Comparison of ENCODE assay signal across 11 mouse cellular contexts in the genomic region with DNA sequence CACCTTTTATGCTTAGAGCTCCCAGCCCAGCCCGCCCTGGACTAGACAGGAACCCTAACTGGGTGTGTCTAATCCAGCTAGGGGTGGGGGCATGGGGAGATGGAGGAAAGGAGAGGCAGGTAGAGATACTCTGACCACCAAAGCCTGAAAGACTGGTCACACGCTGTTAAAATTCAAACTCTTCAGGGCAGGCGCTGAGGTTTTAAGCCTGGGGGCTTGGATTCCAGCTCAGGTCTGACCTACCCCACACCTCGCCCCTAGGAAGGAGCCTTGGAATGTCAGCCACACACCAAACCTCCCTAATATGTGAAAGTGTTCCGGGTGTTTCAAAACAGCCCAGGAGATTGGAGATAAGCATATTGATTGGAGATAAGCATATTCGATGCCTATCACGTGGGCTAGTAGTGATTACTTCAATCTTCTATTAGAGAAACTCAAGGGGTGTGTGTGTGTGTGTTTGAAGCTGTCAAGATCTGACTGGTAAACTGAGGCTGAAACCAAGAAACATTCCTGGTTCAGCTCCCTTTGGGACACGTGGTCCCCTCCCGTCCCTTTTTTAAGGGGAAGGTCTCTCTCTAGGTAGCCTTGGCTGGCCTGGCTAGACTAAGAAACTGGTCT. TPM values are rescaled to one million over a fixed set of nuclear protein-coding genes. Genes with fewer than 3 reads are reported as not detected.
DNase-seq lines count a peak whose midpoint lies in the region; ATAC-seq and TF ChIP-seq lines count a peak whose summit lies in the region.
"Had no signal": no experiment of that assay in that cellular context is flagged by ENCODE, and none has a peak within 500 bp of the region (broad histone marks: within the 10 kb centered on the region; RNA-seq: fewer than 3 reads in every experiment).

No protein-coding gene starts in this region.

- H3K4me1 ChIP-seq in heart, embryonic 11.5 days (ENCODE audit: control insufficient read depth, insufficient read depth, low read length): peaks cover 58% of the 10 kb centered on the region
- peaks cover 56% of the 10 kb centered on the region for H3K4me1 ChIP-seq in lung, postnatal 0 days (ENCODE audit: insufficient read depth, low read depth, low read length)
- H3K4me1 ChIP-seq in limb, embryonic 12.5 days (replicated peaks): peaks cover 80% of the 10 kb centered on the region
- H3K4me1 ChIP-seq in stomach, embryonic 16.5 days (ENCODE audit: control insufficient read depth, insufficient read depth, low read length): peaks cover 75% of the 10 kb centered on the region

- TF ChIP-seq EP300 in lung, postnatal 0 days (IDR thresholded peaks at IDR 0.05): no peak

- H3K9ac ChIP-seq in heart, embryonic 11.5 days (ENCODE audit: low read depth, low read length): peak overlapping the region; percentile 34; the same call in 1 of the 2 replicates
- H3K9ac ChIP-seq in lung, postnatal 0 days (replicated peaks; ENCODE audit: low read depth): 0 out of 2 replicates have a peak overlapping the region, but pooled peaks have one; percentile 3
- H3K9ac ChIP-seq in limb, embryonic 12.5 days (replicated peaks): no peak overlapping the region
- H3K9ac ChIP-seq in stomach, embryonic 16.5 days (ENCODE audit: low read length): peak overlapping the region; percentile 63
- H3K9ac ChIP-seq: hindbrain, embryonic 14.5 days had no signal

- H3K4me2 ChIP-seq in heart, embryonic 11.5 days: peak overlapping the region; percentile 2
- peak overlapping the region; percentile 2; the same call in 1 of the 2 replicates for H3K4me2 ChIP-seq in lung, postnatal 0 days (replicated peaks; ENCODE audit: low read depth, low read length)
- peak overlapping the region; percentile 28; the same call in 1 of the 2 replicates for H3K4me2 ChIP-seq in limb, embryonic 12.5 days
- peak overlapping the region; percentile 43 for H3K4me2 ChIP-seq in stomach, embryonic 16.5 days (ENCODE audit: low read depth, low read length)
- H3K4me2 ChIP-seq: hindbrain, embryonic 14.5 days had no signal

- no peak for TF ChIP-seq CTCF in lung, postnatal 0 days (IDR thresholded peaks at IDR 0.05)

- WGBS in heart, embryonic 11.5 days (ENCODE audit: insufficient replicate concordance): 67% methylated on average over 9 of the region's 9 CpGs
- 64% methylated on average over 9 of the region's 9 CpGs for WGBS in lung, postnatal 0 days
- WGBS in limb, embryonic 12.5 days: 75% methylated on average over 9 of the region's 9 CpGs
- 54% methylated on average over 9 of the region's 9 CpGs for WGBS in stomach, embryonic 16.5 days

- no peaks in the 10 kb centered on the region for H3K27me3 ChIP-seq in heart, embryonic 11.5 days (ENCODE audit: control insufficient read depth, insufficient read depth, low read length)
- no peaks in the 10 kb centered on the region for H3K27me3 ChIP-seq in lung, postnatal 0 days (replicated peaks; ENCODE audit: insufficient read depth, low read length)
- H3K27me3 ChIP-seq in limb, embryonic 12.5 days: peaks cover 27% of the 10 kb centered on the region
- H3K27me3 ChIP-seq in stomach, embryonic 16.5 days (ENCODE audit: control insufficient read depth, insufficient read depth, low read length): no peaks in the 10 kb centered on the region

- ATAC-seq in heart, embryonic 11.5 days (replicated peaks; ENCODE audit: insufficient number of reproducible peaks, low FRiP score, low TSS enrichment): no peak
- ATAC-seq in lung, postnatal 0 days: no peak
- no peak for ATAC-seq in limb, embryonic 12.5 days (ENCODE audit: insufficient number of reproducible peaks, insufficient read depth, low FRiP score, low TSS enrichment, low read depth)
- ATAC-seq in stomach, embryonic 16.5 days (ENCODE audit: insufficient read depth, low FRiP score): no peak

- H3K27ac ChIP-seq in heart, embryonic 11.5 days (ENCODE audit: low read depth, low read length): peak overlapping the region; percentile 30
- peak overlapping the region; percentile 81 for H3K27ac ChIP-seq in lung, postnatal 0 days (ENCODE audit: low read length)
- H3K27ac ChIP-seq in limb, embryonic 12.5 days: peak overlapping the region; percentile 56; the same call in 1 of the 2 replicates
- H3K27ac ChIP-seq in stomach, embryonic 16.5 days (ENCODE audit: low read length): peak overlapping the region; percentile 90
- H3K27ac ChIP-seq: hindbrain, embryonic 14.5 days had no signal

- no peak overlapping the region for H3K4me3 ChIP-seq in heart, embryonic 11.5 days (ENCODE audit: low read depth, low read length)
- H3K4me3 ChIP-seq in lung, postnatal 0 days (ENCODE audit: low read depth, low read length): no peak overlapping the region
- no peak overlapping the region for H3K4me3 ChIP-seq in limb, embryonic 12.5 days (replicated peaks)
- peak overlapping the region; percentile 14 for H3K4me3 ChIP-seq in stomach, embryonic 16.5 days (replicated peaks; ENCODE audit: low read length)

- H3K36me3 ChIP-seq in heart, embryonic 11.5 days (ENCODE audit: control insufficient read depth, insufficient read depth, low read length): peaks cover 8% of the 10 kb centered on the region
- H3K36me3 ChIP-seq in lung, postnatal 0 days (ENCODE audit: insufficient read depth, low read length): 0 out of 2 replicates have a peak, but pooled peaks cover 6% of the 10 kb centered on the region
- H3K36me3 ChIP-seq in limb, embryonic 12.5 days: peaks cover 12% of the 10 kb centered on the region; the same call in 1 of the 2 replicates
- H3K36me3 ChIP-seq in stomach, embryonic 16.5 days (ENCODE audit: control insufficient read depth, insufficient read depth, low read length): peaks cover 6% of the 10 kb centered on the region; the same call in 1 of the 2 replicates

- intact Hi-C loops in heart, postnatal 36 days (cut with DNase I): no loop called here

- no peaks in the 10 kb centered on the region for H3K9me3 ChIP-seq in heart, embryonic 11.5 days (replicated peaks; ENCODE audit: control insufficient read depth, low read length)
- H3K9me3 ChIP-seq in lung, postnatal 0 days (ENCODE audit: low read length): no peaks in the 10 kb centered on the region
- no peaks in the 10 kb centered on the region for H3K9me3 ChIP-seq in limb, embryonic 12.5 days
- no peaks in the 10 kb centered on the region for H3K9me3 ChIP-seq in stomach, embryonic 16.5 days (replicated peaks; ENCODE audit: control insufficient read depth, low read length)

- no peak for DNase-seq in heart, postnatal 36 days
- DNase-seq in lung, postnatal 0 days (ENCODE audit: low spot score): no peak
- no peak for DNase-seq in lung, postnatal 10 days
- no peak for DNase-seq in ovary, adult 18-20 months (ENCODE audit: low spot score)
- DNase-seq in spleen, adult 18-20 months: no peak
- DNase-seq: layer of hippocampus, postnatal 36 days had no signal

RNA-seq across cellular contexts. Expression of a gene that starts 10.3 kb away (rescaled TPM):
- 33.9 and 34.6 TPM in 2 replicates for polyA plus RNA-seq in heart, embryonic 11.5 days (2014; fragmentation: Nextera tagmentation; extraction: Ambion mirVana)
- total RNA-seq in heart, postnatal 36 days (2021): 10 to 100 TPM; 20.6 to 20.7 TPM
- 217 and 289 TPM in 2 replicates for polyA plus RNA-seq in lung, postnatal 0 days (2015; fragmentation: Nextera tagmentation; extraction: Ambion mirVana)
- 34.3 and 36.5 TPM in 2 replicates for polyA plus RNA-seq in limb, embryonic 12.5 days (2016; fragmentation: Nextera tagmentation; extraction: Ambion mirVana)
- 150 and 173 TPM in 2 replicates for polyA plus RNA-seq in stomach, embryonic 16.5 days (2015; fragmentation: Nextera tagmentation; extraction: Ambion mirVana)

RNA-seq across cellular contexts. Expression of a gene that starts 23.4 kb away (rescaled TPM):
- polyA plus RNA-seq in heart, embryonic 11.5 days (2014; fragmentation: Nextera tagmentation; extraction: Ambion mirVana): 37.0 and 42.3 TPM in 2 replicates
- 10 to 100 TPM; 23.0 to 24.6 TPM for total RNA-seq in heart, postnatal 36 days (2021)
- polyA plus RNA-seq in lung, postnatal 0 days (2015; fragmentation: Nextera tagmentation; extraction: Ambion mirVana): 63.5 and 66.2 TPM in 2 replicates
- 55.2 and 59.2 TPM in 2 replicates for polyA plus RNA-seq in limb, embryonic 12.5 days (2016; fragmentation: Nextera tagmentation; extraction: Ambion mirVana)
- polyA plus RNA-seq in stomach, embryonic 16.5 days (2015; fragmentation: Nextera tagmentation; extraction: Ambion mirVana): 48.1 and 49.4 TPM in 2 replicates

RNA-seq across cellular contexts. Expression of a gene that starts 27.4 kb away (rescaled TPM):
- 4.8 and 8.4 TPM in 2 replicates for polyA plus RNA-seq in heart, embryonic 11.5 days (2014; fragmentation: Nextera tagmentation; extraction: Ambion mirVana)
- total RNA-seq in heart, postnatal 36 days (2021): 1 to 10 TPM; 7.6 to 7.7 TPM
- 23.5 and 32.9 TPM in 2 replicates for polyA plus RNA-seq in lung, postnatal 0 days (2015; fragmentation: Nextera tagmentation; extraction: Ambion mirVana)
- polyA plus RNA-seq in limb, embryonic 12.5 days (2016; fragmentation: Nextera tagmentation; extraction: Ambion mirVana): 2.3 and 3.4 TPM in 2 replicates
- polyA plus RNA-seq in stomach, embryonic 16.5 days (2015; fragmentation: Nextera tagmentation; extraction: Ambion mirVana): 17.2 and 19.2 TPM in 2 replicates
- total RNA-seq: megakaryocyte-erythroid progenitor cell, adult 5-6 weeks had no signal

RNA-seq across cellular contexts. Expression of a gene that starts 28.4 kb away (rescaled TPM):
- polyA plus RNA-seq in heart, embryonic 11.5 days (2014; fragmentation: Nextera tagmentation; extraction: Ambion mirVana): 0.34 and 0.77 TPM in 2 replicates
- total RNA-seq in heart, postnatal 36 days (2021): under 1 TPM; 0.51 to 0.75 TPM
- polyA plus RNA-seq in lung, postnatal 0 days (2015; fragmentation: Nextera tagmentation; extraction: Ambion mirVana): 71.4 and 81.2 TPM in 2 replicates
- 50.5 and 78.0 TPM in 2 replicates for polyA plus RNA-seq in limb, embryonic 12.5 days (2016; fragmentation: Nextera tagmentation; extraction: Ambion mirVana)
- 6.4 and 8.9 TPM in 2 replicates for polyA plus RNA-seq in stomach, embryonic 16.5 days (2015; fragmentation: Nextera tagmentation; extraction: Ambion mirVana)

RNA-seq across cellular contexts. Expression of a gene that starts 30.4 kb away (rescaled TPM):
- polyA plus RNA-seq in heart, embryonic 11.5 days (2014; fragmentation: Nextera tagmentation; extraction: Ambion mirVana): 0.06 and 0.19 TPM in 2 replicates
- not detected for total RNA-seq in heart, postnatal 36 days (2021)
- 29.7 and 42.6 TPM in 2 replicates for polyA plus RNA-seq in lung, postnatal 0 days (2015; fragmentation: Nextera tagmentation; extraction: Ambion mirVana)
- 0.40 and 0.55 TPM in 2 replicates for polyA plus RNA-seq in limb, embryonic 12.5 days (2016; fragmentation: Nextera tagmentation; extraction: Ambion mirVana)
- 41.3 and 45.2 TPM in 2 replicates for polyA plus RNA-seq in stomach, embryonic 16.5 days (2015; fragmentation: Nextera tagmentation; extraction: Ambion mirVana)
- total RNA-seq: megakaryocyte-erythroid progenitor cell, adult 5-6 weeks had no signal

Comparison
In these comparisons a context has a peak if more than half of its experiments do, and no peak if none do; other contexts are left out.
1. H3K27ac ChIP-seq: peak in every context shown above with its lines; median percentile 90 in stomach, embryonic 16.5 days; 81 in lung, postnatal 0 days; 56 in limb, embryonic 12.5 days; 30 in heart, embryonic 11.5 days.